Mouse (Mus musculus) liver, postnatal 0 days (tissue): Measurements from ENCODE around the gene Cep95. TPM values are rescaled to one million over a fixed set of nuclear protein-coding genes. Genes with fewer than 3 reads are reported as not detected.
A peak's percentile ranks its signal among the peaks of the same experiment; 100 is the strongest.
"Not testable (repeated sequence)": the region's sequence is repeated elsewhere in the genome, so short reads cannot be mapped to it uniquely, and the experiment has no call there.

Source experiments
- ATAC-seq: fragments of 200-750 bp; cut with Nextera tagmentation; 2 replicates; pipeline ENCODE4 v1.8.0; 2017; ENCODE audit warnings: mild to moderate bottlenecking, moderate library complexity
- DNase-seq: peaks from one replicate; pipeline ENCODE4 v3.0.0-alpha.2; 2016
- H3K27ac ChIP-seq: fragments of 300-500 bp; sonication (generic); 2 replicates; pipeline ENCODE4 v1.5.1; 2014; ENCODE audit warnings: antibody characterized with exemption, moderate library complexity, mild to moderate bottlenecking, low read depth
- H3K27me3 ChIP-seq: fragments of 300-500 bp; sonication (generic); 2 replicates; pipeline ENCODE4 v1.6.1; 2014; ENCODE audit warnings: low read length, control low read depth, mixed read lengths; ENCODE audit not compliant: insufficient read depth
- H3K36me3 ChIP-seq: fragments of 300-500 bp; sonication (generic); replicated peaks from 2 replicates; pipeline ENCODE4 v1.6.1; 2014; ENCODE audit warnings: mild to moderate bottlenecking, control low read depth, low read length, moderate library complexity, mixed read lengths; ENCODE audit not compliant: insufficient read depth
- H3K4me1 ChIP-seq: fragments of 300-500 bp; sonication (generic); 2 replicates; pipeline ENCODE4 v1.6.1; 2014; ENCODE audit warnings: antibody characterized with exemption, mild to moderate bottlenecking, control low read depth; ENCODE audit not compliant: insufficient read depth
- H3K4me2 ChIP-seq: fragments of 300-500 bp; sonication (generic); 2 replicates; pipeline ENCODE4 v1.6.1; 2014; ENCODE audit warnings: low read depth, mild to moderate bottlenecking, low read length, moderate library complexity, mixed read lengths
- H3K4me3 ChIP-seq: fragments of 300-500 bp; sonication (generic); 2 replicates; pipeline ENCODE4 v1.5.1; 2014; ENCODE audit warnings: low read depth, low read length
- H3K9ac ChIP-seq: fragments of 300-500 bp; sonication (generic); replicated peaks from 2 replicates; pipeline ENCODE4 v1.6.1; 2014; ENCODE audit warnings: mild to moderate bottlenecking, moderate library complexity
- H3K9me3 ChIP-seq: fragments of 300-500 bp; sonication (generic); 2 replicates; pipeline ENCODE4 v1.6.1; 2016; ENCODE audit warnings: mild to moderate bottlenecking, control low read depth, low read length, mixed read lengths
- CTCF ChIP-seq: sonication (generic); IDR thresholded peaks from 2 replicates; pipeline ENCODE4 v1.5.1; 2016; ENCODE audit warnings: antibody characterized with exemption, low read depth
- EP300 ChIP-seq: IDR thresholded peaks from 2 replicates; pipeline ENCODE4 v1.6.1; 2016; ENCODE audit warnings: antibody characterized with exemption, low read depth, mild to moderate bottlenecking
- WGBS: fragments of 180-500 bp; shearing (Covaris S2); extraction: QIAGEN DNeasy Blood & Tissue Kit; methylation state at CpG from one replicate; pipeline ENCODE4 v1.1.7; 2014; ENCODE audit not compliant: insufficient replicate concordance; 5-methylcytosine and 5-hydroxymethylcytosine counted together
- polyA plus RNA-seq: library from polyadenylated mRNA; unstranded; fragments of >200 nt; fragmentation: Nextera tagmentation; extraction: Ambion mirVana; gene quantifications from 2 replicates; pipeline ENCODE4 v1.2.1, GENCODE M21; 2015

Cep95 gene
- 4.6 and 5.1 TPM in 2 replicates for polyA plus RNA-seq

- Histone ChIP-seq H3K4me1 (peaks cover 21% of the 10 kb centered on the region), H3K9ac (peak within 1 kb of the TSS; percentile 99), H3K36me3 (peaks cover 33% of the 10 kb centered on the region), H3K27me3 (no peaks in the 10 kb centered on the region), H3K9me3 (no peaks in the 10 kb centered on the region), H3K4me2 (peak within 1 kb of the TSS; percentile 89), H3K4me3 (peak within 1 kb of the TSS; percentile 93), H3K27ac (peak within 1 kb of the TSS; percentile 100)
- DNase-seq (peak; percentile 98), ATAC-seq (peak; percentile 83)
- WGBS, result under 1% methylated on average over 58 of the region's 58 CpGs
- TF ChIP-seq CTCF (peak; percentile 58), EP300 (peak; percentile 48)
These were observed at the start of gene Cep95, which contains the start of gene Ddx5 for GRCm38 (mm10) chr11:106788775-106789459. Gene Cep95, plus strand, starts transcription at chr11:106789252. Gene Ddx5, minus strand, starts transcription at chr11:106789185.

- H3K4me3 ChIP-seq, ATAC-seq, H3K36me3 ChIP-seq, H3K4me1 ChIP-seq, H3K27ac ChIP-seq, H3K27me3 ChIP-seq, H3K9me3 ChIP-seq, H3K9ac ChIP-seq, DNase-seq, H3K4me2 ChIP-seq: not testable (repeated sequence)
- 90% methylated on average over 8 of the region's 8 CpGs for WGBS
These were observed 48.3 kb upstream of the Cep95 start for GRCm38 (mm10) chr11:106740724-106741123.

GRCm38 (mm10) chr11:106741232-106741631 is 47.8 kb upstream of the Cep95 start:
- Histone ChIP-seq H3K27me3 (no peaks in the 10 kb centered on the region), H3K4me1 (no peaks in the 10 kb centered on the region), H3K27ac (no peak overlapping the region), H3K4me2 (no peak overlapping the region), H3K36me3 (no peaks in the 10 kb centered on the region), H3K9me3 (no peaks in the 10 kb centered on the region), H3K4me3 (no peak overlapping the region), H3K9ac (no peak overlapping the region)
- ATAC-seq (peak; percentile 44; the same call in 1 of the 2 replicates), DNase-seq (no peak)
- TF ChIP-seq CTCF (no peak), EP300 (no peak)
- WGBS, result 68% methylated on average over 6 of the region's 6 CpGs

GRCm38 (mm10) chr11:106741826-106742225 is 47.2 kb upstream of the Cep95 start:
- Histone ChIP-seq H3K9me3 (no peaks in the 10 kb centered on the region), H3K36me3 (no peaks in the 10 kb centered on the region), H3K4me2 (no peak overlapping the region), H3K27me3 (no peaks in the 10 kb centered on the region), H3K27ac (no peak overlapping the region), H3K4me1 (no peaks in the 10 kb centered on the region), H3K4me3 (no peak overlapping the region), H3K9ac (no peak overlapping the region)
- WGBS, result 83% methylated on average over 3 of the region's 3 CpGs
- no peak for ATAC-seq
- no peak for DNase-seq
- no peak for TF ChIP-seq CTCF
- TF ChIP-seq EP300, result no peak

GRCm38 (mm10) chr11:106742388-106742841 is 46.6 kb upstream of the Cep95 start:
- no peak for DNase-seq
- ATAC-seq, result no peak
- TF ChIP-seq EP300, result no peak
- TF ChIP-seq CTCF, result peak; percentile 62
- Histone ChIP-seq H3K9ac (no peak overlapping the region), H3K4me1 (no peaks in the 10 kb centered on the region), H3K27me3 (no peaks in the 10 kb centered on the region), H3K36me3 (no peaks in the 10 kb centered on the region), H3K9me3 (no peaks in the 10 kb centered on the region), H3K4me2 (0 out of 2 replicates have a peak overlapping the region, but pooled peaks have one; percentile 4), H3K27ac (no peak overlapping the region), H3K4me3 (no peak overlapping the region)
- 46% methylated on average over 6 of the region's 6 CpGs for WGBS

- ATAC-seq (no peak), DNase-seq (no peak)
- 87% methylated on average over 5 of the region's 5 CpGs for WGBS
- no peaks in the 10 kb centered on the region for H3K27me3 ChIP-seq
- H3K4me2 ChIP-seq, result no peak overlapping the region
- no peak overlapping the region for H3K27ac ChIP-seq
- H3K9ac ChIP-seq, result no peak overlapping the region
- peaks cover under 1% of the 10 kb centered on the region; the same call in 1 of the 2 replicates for H3K4me1 ChIP-seq
- no peaks in the 10 kb centered on the region for H3K36me3 ChIP-seq
- TF ChIP-seq EP300, result no peak
- peak; percentile 61 for TF ChIP-seq CTCF
- no peak overlapping the region for H3K4me3 ChIP-seq
- no peaks in the 10 kb centered on the region for H3K9me3 ChIP-seq
These were observed 44.1 kb upstream of the Cep95 start for GRCm38 (mm10) chr11:106744949-106745348.

GRCm38 (mm10) chr11:106749557-106750120 is 39.4 kb upstream of the Cep95 start:
- peak overlapping the region; percentile 82 for H3K27ac ChIP-seq
- H3K27me3 ChIP-seq, H3K36me3 ChIP-seq, DNase-seq, H3K9ac ChIP-seq, ATAC-seq, H3K9me3 ChIP-seq: not testable (repeated sequence)
- H3K4me2 ChIP-seq, result peak overlapping the region; percentile 56
- H3K4me1 ChIP-seq, result peaks cover 17% of the 10 kb centered on the region
- peak overlapping the region; percentile 30 for H3K4me3 ChIP-seq
- WGBS, result 72% methylated on average over 7 of the region's 7 CpGs
